Mouse (Mus musculus) kidney, adult 2 months (tissue): ENCODE measurements around the gene Gpr156.

Experiments
- CTCF ChIP-seq: fragments of 200-500 bp; conservative IDR thresholded peaks from 2 replicates; pipeline ENCODE4 v1.5.1; 2011; ENCODE audit warnings: low read depth, mild to moderate bottlenecking, control low read depth, low read length, moderate library complexity, mixed read lengths; ENCODE audit not compliant: insufficient read depth, insufficient read length
- POLR2A ChIP-seq: fragments of 200-500 bp; IDR thresholded peaks from one replicate; pipeline ENCODE4 v1.6.1; 2011; ENCODE audit warnings: low read depth, low read length, control low read depth

GRCm38 (mm10) chr16:37937276-37937675 is 21.0 kb downstream of the Gpr156 start:
- TF ChIP-seq CTCF = no peak
- TF ChIP-seq POLR2A = no peak
